ENCODE assay signal across 23 mouse cellular contexts in the genomic region with DNA sequence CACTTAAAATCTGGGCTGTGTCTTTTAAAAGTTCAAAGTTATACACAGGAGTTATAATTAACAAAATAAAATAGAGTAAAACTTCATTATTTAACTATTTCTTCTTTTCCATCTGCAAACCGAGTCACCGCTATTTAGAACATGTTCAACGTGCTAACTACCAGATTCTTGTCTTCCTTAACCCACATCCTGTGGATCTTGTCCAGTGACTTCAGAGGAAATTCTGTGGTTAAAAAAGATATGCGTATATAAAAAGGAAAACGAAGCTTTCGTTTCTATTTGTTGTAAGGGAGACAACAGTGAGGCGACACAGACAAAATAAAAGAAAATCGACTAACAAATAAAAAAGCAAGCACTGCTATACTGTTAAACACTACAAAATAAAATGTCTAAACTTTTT. TPM values are rescaled to one million over a fixed set of nuclear protein-coding genes. Genes with fewer than 3 reads are reported as not detected.
DNase-seq lines count a peak whose midpoint lies in the region; ATAC-seq and TF ChIP-seq lines count a peak whose summit lies in the region.
"Had no signal": no experiment of that assay in that cellular context is flagged by ENCODE, and none has a peak within 500 bp of the region (broad histone marks: within the 10 kb centered on the region; RNA-seq: fewer than 3 reads in every experiment).

No protein-coding gene starts in this region.

- TF ChIP-seq POLR2A in thymus, adult 2 months (IDR thresholded peaks at IDR 0.05; ENCODE audit: control insufficient read depth, extremely low read depth, insufficient read depth, low read length, poor library complexity) = no peak

- 1% methylated on average over 8 of the region's 8 CpGs for WGBS in thymus, adult 2 months
- WGBS in embryonic facial prominence, embryonic 10.5 days = 92% methylated on average over 8 of the region's 8 CpGs

- ATAC-seq in CD4-positive, CD25-positive, alpha-beta regulatory T cell, adult 4 months = peak; percentile 87
- ATAC-seq: forebrain, postnatal 0 days; hindbrain, embryonic 16.5 days; intestine, embryonic 15.5 days had no signal

- no peak for TF ChIP-seq CTCF in thymus, adult 2 months (IDR thresholded peaks at IDR 0.05; ENCODE audit: borderline replicate concordance, control insufficient read depth, extremely low read depth, insufficient read depth, low read length, poor library complexity)

- H3K4me3 ChIP-seq in thymus, adult 2 months (ENCODE audit: control insufficient read depth, insufficient read depth, low read length) = no peak overlapping the region
- no peak overlapping the region for H3K4me3 ChIP-seq in embryonic facial prominence, embryonic 10.5 days
- H3K4me3 ChIP-seq: embryonic facial prominence, embryonic 13.5 days; forebrain, embryonic 12.5 days; gastrocnemius, adult 2 months; heart, embryonic 13.5 days; hindbrain, embryonic 12.5 days; intestine, embryonic 15.5 days had no signal

- no peaks in the 10 kb centered on the region for H3K9me3 ChIP-seq in embryonic facial prominence, embryonic 10.5 days
- H3K9me3 ChIP-seq: embryonic facial prominence, embryonic 13.5 days; forebrain, embryonic 12.5 days; heart, embryonic 13.5 days; hindbrain, embryonic 12.5 days; intestine, embryonic 15.5 days had no signal

- H3K36me3 ChIP-seq in thymus, adult 2 months (ENCODE audit: control insufficient read depth, insufficient read depth, low read length) = no peaks in the 10 kb centered on the region
- no peaks in the 10 kb centered on the region for H3K36me3 ChIP-seq in embryonic facial prominence, embryonic 10.5 days (replicated peaks)
- H3K36me3 ChIP-seq: embryonic facial prominence, embryonic 13.5 days; forebrain, embryonic 12.5 days; heart, embryonic 13.5 days; hindbrain, embryonic 12.5 days; intestine, embryonic 15.5 days had no signal

- H3K27me3 ChIP-seq in thymus, adult 2 months (ENCODE audit: control insufficient read depth, insufficient read depth, low read length) = no peaks in the 10 kb centered on the region
- H3K27me3 ChIP-seq in embryonic facial prominence, embryonic 10.5 days (replicated peaks; ENCODE audit: low read depth, poor library complexity, severe bottlenecking) = no peaks in the 10 kb centered on the region
- H3K27me3 ChIP-seq: embryonic facial prominence, embryonic 13.5 days; forebrain, embryonic 12.5 days; hindbrain, embryonic 12.5 days; intestine, embryonic 15.5 days had no signal

- peak overlapping the region; percentile 74; the same call in 1 of the 2 replicates for H3K27ac ChIP-seq in thymus, adult 2 months (ENCODE audit: control insufficient read depth, insufficient read depth, low read length)
- no peak overlapping the region for H3K27ac ChIP-seq in embryonic facial prominence, embryonic 10.5 days (replicated peaks)
- H3K27ac ChIP-seq: embryonic facial prominence, embryonic 13.5 days; forebrain, embryonic 12.5 days; gastrocnemius, adult 2 months; heart, embryonic 13.5 days; hindbrain, embryonic 12.5 days; intestine, embryonic 15.5 days had no signal

- peaks cover 13% of the 10 kb centered on the region for H3K4me1 ChIP-seq in thymus, adult 2 months (replicated peaks; ENCODE audit: control insufficient read depth, insufficient read depth, low read length)
- no peaks in the 10 kb centered on the region for H3K4me1 ChIP-seq in embryonic facial prominence, embryonic 10.5 days
- H3K4me1 ChIP-seq: embryonic facial prominence, embryonic 13.5 days; forebrain, embryonic 12.5 days; heart, embryonic 13.5 days; hindbrain, embryonic 12.5 days; intestine, embryonic 15.5 days had no signal

- DNase-seq in thymus, adult 2 months = peak; percentile 5
- no peak for DNase-seq in thymus, adult 18-20 months
- peak; percentile 87 for DNase-seq in induced T-regulatory cell, adult 2 months (ENCODE audit: low read depth)
- DNase-seq in naive thymus-derived CD4-positive, alpha-beta T cell, adult 2 months (ENCODE audit: low read depth) = peak; percentile 81
- DNase-seq in embryonic facial prominence, embryonic 10.5 days (ENCODE audit: low spot score) = no peak
- no peak for DNase-seq in frontal cortex, postnatal 14 days (ENCODE audit: low spot score in 2 of 2)
- DNase-seq in right cerebral cortex, postnatal 36 days (ENCODE audit: low spot score in 2 of 2) = no peak
- DNase-seq: adrenal gland, adult 2 months; adrenal gland, postnatal 25 days; cerebellum, adult 8-10 months; cerebellum, postnatal 14 days; forebrain, postnatal 0 days; gastrocnemius, adult 2 months; gastrocnemius, postnatal 25 days; heart, postnatal 36 days had no signal

RNA-seq across cellular contexts. Expression of gene Hormad2, which starts 17.1 kb away (rescaled TPM):
- 0.10 and 0.28 TPM in 2 replicates for polyA plus RNA-seq in thymus, adult 2 months (2012; rRNA removed)
- under 1 TPM; 0.42 to 0.98 TPM for polyA plus RNA-seq in CD4-positive, CD25-positive, alpha-beta regulatory T cell, adult 4 months (2017; shearing (Covaris generic))
- 0.15 and 0.68 TPM in 2 replicates for polyA plus RNA-seq in embryonic facial prominence, embryonic 10.5 days (2016; fragmentation: Nextera tagmentation; extraction: Ambion mirVana)
- polyA plus RNA-seq: adrenal gland, adult 2 months; embryonic facial prominence, embryonic 13.5 days; forebrain, embryonic 12.5 days; forebrain, postnatal 0 days; heart, postnatal 0 days had no signal

Comparison
In these comparisons a context has a peak if more than half of its experiments do, and no peak if none do; other contexts are left out.
1. DNase-seq: peak in thymus, adult 2 months (single experiment), induced T-regulatory cell, adult 2 months (single experiment) and naive thymus-derived CD4-positive, alpha-beta T cell, adult 2 months (single experiment); none in thymus, adult 18-20 months (0 of 2), embryonic facial prominence, embryonic 10.5 days (single experiment), frontal cortex, postnatal 14 days (0 of 2) and right cerebral cortex, postnatal 36 days (0 of 2).